ENCODE assay signal across 8 mouse cellular contexts in genomic region chr19:25236596-25237491, GRCm38 (mm10). TPM values are rescaled to one million over a fixed set of nuclear protein-coding genes. Genes with fewer than 3 reads are reported as not detected.
DNase-seq lines count a peak whose midpoint lies in the region; ATAC-seq and TF ChIP-seq lines count a peak whose summit lies in the region.

Gene Kank1, plus strand, starts transcription at chr19:25236975.

- no peaks in the 10 kb centered on the region for H3K36me3 ChIP-seq in ES-E14 (ENCODE audit: control insufficient read depth, insufficient read depth, low read length, poor library complexity, severe bottlenecking)
- no peaks in the 10 kb centered on the region for H3K36me3 ChIP-seq in lung, embryonic 14.5 days (ENCODE audit: insufficient read depth)

- TF ChIP-seq CTCF in layer of hippocampus, adult 2 months (conservative IDR thresholded peaks at IDR 0.05), result no peak
- TF ChIP-seq CTCF in lung, embryonic 14.5 days (IDR thresholded peaks at IDR 0.05; ENCODE audit: low read depth), result no peak

- in situ Hi-C loops in ES-E14 (cut with MboI; ENCODE audit: low sequenced_read_pairs in 2 of 2, unreplicated experiment in 2 of 2), result no loop called here

- no peaks in the 10 kb centered on the region for H3K9me3 ChIP-seq in ES-E14 (ENCODE audit: control insufficient read depth, insufficient read depth, low read depth, low read length)
- H3K9me3 ChIP-seq in lung, embryonic 14.5 days (ENCODE audit: low read depth, low read length), result no peaks in the 10 kb centered on the region

- peaks cover 11 to 13% of the 10 kb centered on the region in 2 experiments; a peak in 3 of 4 replicates for H3K4me1 ChIP-seq in ES-E14 (ENCODE audit: control insufficient read depth in 2 of 2, insufficient read depth in 2 of 2, low read length in 2 of 2, poor library complexity in 1 of 2)
- H3K4me1 ChIP-seq in lung, embryonic 14.5 days (ENCODE audit: insufficient read depth), result no peaks in the 10 kb centered on the region

- peak within 1 kb of the TSS; percentile 96 for H3K4me2 ChIP-seq in lung, embryonic 14.5 days

- peak within 1 kb of the TSS; percentile 77 to 84 for H3K4me3 ChIP-seq in ES-E14 (ENCODE audit: insufficient read depth in 1 of 2, low read depth in 1 of 2, low read length in 2 of 2, poor library complexity in 1 of 2, severe bottlenecking in 1 of 2)
- peak within 1 kb of the TSS; percentile 70 for H3K4me3 ChIP-seq in layer of hippocampus, adult 2 months
- peak within 1 kb of the TSS; percentile 64 for H3K4me3 ChIP-seq in lung, embryonic 14.5 days (ENCODE audit: low read depth, low read length)

- H3K27ac ChIP-seq in ES-E14 (ENCODE audit: insufficient read depth, low read depth, low read length, poor library complexity, severe bottlenecking), result peak within 1 kb of the TSS; percentile 46
- peak within 1 kb of the TSS; percentile 67 for H3K27ac ChIP-seq in layer of hippocampus, adult 2 months
- peak within 1 kb of the TSS; percentile 75; the same call in 1 of the 2 replicates for H3K27ac ChIP-seq in lung, embryonic 14.5 days (ENCODE audit: low read depth)

- H3K27me3 ChIP-seq in lung, embryonic 14.5 days (ENCODE audit: insufficient read depth, low read length), result peaks cover 25% of the 10 kb centered on the region

- peak; percentile 88 for ATAC-seq in lung, embryonic 14.5 days (ENCODE audit: insufficient read depth)

- peak; percentile 75 for DNase-seq in ES-E14 (ENCODE audit: low read depth, low spot score)
- peak; percentile 4 for DNase-seq in cerebellum, adult 9-11 months
- peak; percentile 17 to 40 for DNase-seq in frontal cortex, postnatal 10 days (ENCODE audit: low spot score in 2 of 2)
- DNase-seq in heart, postnatal 4 days, result peak; percentile 77
- DNase-seq in layer of hippocampus, adult 2 months (ENCODE audit: low spot score in 2 of 2), result peak; percentile 24 to 61
- DNase-seq in lung, embryonic 14.5 days, result peak; percentile 81
- DNase-seq in ovary, postnatal 10 days (ENCODE audit: low spot score), result peak; percentile 67
- DNase-seq in thymus, postnatal 36 days, result peak; percentile 37 to 44

- WGBS in lung, embryonic 14.5 days, result under 1% methylated on average over 76 of the region's 76 CpGs

- peak within 1 kb of the TSS; percentile 77 for H3K9ac ChIP-seq in ES-E14 (ENCODE audit: insufficient read depth, low read depth, low read length, poor library complexity, severe bottlenecking)
- peak within 1 kb of the TSS; percentile 59 for H3K9ac ChIP-seq in lung, embryonic 14.5 days

TF ChIP-seq in ES-E14, 5 proteins besides CTCF, POLR2A, EP300 and RAD21:
- TF ChIP-seq HCFC1 (IDR thresholded peaks at IDR 0.05; ENCODE audit: borderline replicate concordance, insufficient read depth, low read length) (0 out of 2 replicates have a peak, but pooled peaks have one; percentile 22), MAFK (IDR thresholded peaks at IDR 0.05; ENCODE audit: insufficient read depth, low read depth, low read length) (no peak)
TF ChIP-seq in ES-E14: peak in this region for 1.

RNA-seq across cellular contexts. Expression of gene Kank1, which starts in this region (rescaled TPM):
- 9.8 and 11.5 TPM in 2 replicates for total RNA-seq in ES-E14 (2012; rRNA removed)
- 10 to 100 TPM; 50.3 to 50.6 TPM for total RNA-seq in heart, postnatal 4 days (2021)
- 10 to 100 TPM; 18.5 to 20.1 TPM for total RNA-seq in layer of hippocampus, adult 2 months (2021)
- polyA plus RNA-seq in lung, embryonic 14.5 days (2014; fragmentation: Nextera tagmentation; extraction: Ambion mirVana), result 16.2 and 18.5 TPM in 2 replicates

Comparison
In these comparisons a context has a peak if more than half of its experiments do, and no peak if none do; other contexts are left out.
1. Peak in every context shown above with its lines: DNase-seq, ATAC-seq, H3K4me3 ChIP-seq and H3K27ac ChIP-seq.
2. DNase-seq: peak in every context shown above with its lines; median percentile 81 in lung, embryonic 14.5 days; 77 in heart, postnatal 4 days; 75 in ES-E14; 67 in ovary, postnatal 10 days; 42 in layer of hippocampus, adult 2 months; 40 in thymus, postnatal 36 days; 28 in frontal cortex, postnatal 10 days; 4 in cerebellum, adult 9-11 months.